Mouse (Mus musculus): ENCODE measurements around the gene Mrpl2.

DNA sequence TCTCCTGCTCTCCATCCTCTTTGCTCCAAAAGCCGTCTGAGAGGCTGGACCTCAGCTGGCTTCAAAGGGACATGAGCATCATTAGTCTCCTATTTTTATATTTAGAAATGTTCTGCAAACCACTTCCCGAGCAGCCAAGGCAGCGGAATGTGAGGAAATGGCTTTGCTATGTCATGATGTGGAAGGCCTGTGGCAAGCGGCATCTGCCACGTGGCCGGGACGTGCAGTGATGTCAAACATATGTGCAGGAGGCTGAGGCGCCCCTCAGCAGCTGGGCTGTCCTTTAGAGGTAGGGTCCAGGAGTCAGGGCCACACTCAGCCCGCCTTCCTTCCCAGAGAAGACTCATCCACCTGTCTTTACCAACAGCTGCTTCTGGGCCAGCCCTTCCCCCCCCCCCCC is 43.8 kb upstream of the Mrpl2 start:
- TF ChIP-seq POLR2A (IDR thresholded peaks at IDR 0.05; ENCODE audit: borderline replicate concordance, control insufficient read depth, low read depth, low read length) (no peak; the same call in 1 of the 2 replicates), CTCF (IDR thresholded peaks at IDR 0.05; ENCODE audit: control insufficient read depth, insufficient read depth, low read length) (no peak)
